Comparison of ENCODE assay signal across 8 mouse cellular contexts in the genomic region with DNA sequence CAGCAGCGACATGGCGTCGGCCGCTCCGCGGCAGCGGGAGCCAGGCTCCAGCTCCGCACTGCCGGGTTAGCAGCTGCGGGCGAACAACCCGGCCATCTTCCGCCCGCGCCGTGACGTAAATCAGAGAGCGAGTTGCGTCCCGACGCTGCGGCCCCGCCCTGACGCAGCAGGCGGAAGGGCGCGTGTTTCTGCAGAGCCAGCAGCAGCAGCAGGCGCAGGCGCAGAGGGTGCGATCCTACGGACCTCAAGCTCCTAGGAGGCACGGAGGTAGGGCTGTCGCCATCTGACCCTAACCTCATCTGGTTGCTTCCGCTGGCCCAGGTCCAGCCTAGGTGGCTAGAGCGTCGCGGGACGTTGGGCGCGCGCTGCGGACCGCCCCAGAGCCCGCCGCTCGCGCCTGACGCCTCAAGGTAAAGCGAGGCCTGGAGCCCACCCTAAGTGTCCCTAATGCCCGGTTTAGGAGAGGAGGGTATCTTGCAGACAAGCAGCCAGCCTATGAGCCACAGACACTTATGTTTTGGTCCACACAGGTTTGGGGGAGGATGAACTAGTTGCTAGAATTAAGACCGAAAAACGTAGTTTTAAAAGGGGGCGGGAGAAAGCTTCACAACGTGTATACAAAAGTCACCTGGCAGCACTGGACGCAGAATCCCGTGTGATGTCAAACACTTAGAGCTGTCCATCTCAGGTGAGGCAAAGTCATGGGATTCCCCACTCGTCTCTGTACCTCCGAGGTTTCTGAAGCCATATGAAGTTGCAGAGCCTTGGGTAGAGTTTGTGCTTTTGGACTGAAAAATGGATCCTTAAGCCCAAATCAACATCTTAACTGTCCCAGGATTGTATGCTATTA. TPM values are rescaled to one million over a fixed set of nuclear protein-coding genes. Genes with fewer than 3 reads are reported as not detected.
DNase-seq lines count a peak whose midpoint lies in the region; ATAC-seq lines count a peak whose summit lies in the region.

Gak (minus strand) TSS at position 122 of the 850 bp plus-strand sequence.
Tmem175 (plus strand) TSS at position 137 of the 850 bp plus-strand sequence.

- no peaks in the 10 kb centered on the region for H3K27me3 ChIP-seq in heart, embryonic 13.5 days (replicated peaks)
- no peaks in the 10 kb centered on the region for H3K27me3 ChIP-seq in liver, embryonic 12.5 days (replicated peaks)
- no peaks in the 10 kb centered on the region for H3K27me3 ChIP-seq in stomach, embryonic 15.5 days (replicated peaks)

- peaks cover 10% of the 10 kb centered on the region; the same call in 1 of the 2 replicates for H3K4me1 ChIP-seq in brown adipose tissue, adult 24 weeks (ENCODE audit: control insufficient read depth, insufficient read depth, insufficient read length, low read length)
- peaks cover 35% of the 10 kb centered on the region for H3K4me1 ChIP-seq in heart, embryonic 13.5 days
- peaks cover 51% of the 10 kb centered on the region for H3K4me1 ChIP-seq in liver, embryonic 12.5 days
- 0 out of 2 replicates have a peak, but pooled peaks cover 3% of the 10 kb centered on the region for H3K4me1 ChIP-seq in stomach, embryonic 15.5 days

- H3K27ac ChIP-seq in brown adipose tissue, adult 24 weeks (replicated peaks; ENCODE audit: low read depth, low read length) = peak within 1 kb of the TSS; percentile 84
- peak within 1 kb of the TSS; percentile 89 for H3K27ac ChIP-seq in heart, embryonic 13.5 days (replicated peaks)
- peak within 1 kb of the TSS; percentile 85 for H3K27ac ChIP-seq in liver, embryonic 12.5 days
- peak within 1 kb of the TSS; percentile 87 for H3K27ac ChIP-seq in stomach, embryonic 15.5 days

- H3K36me3 ChIP-seq in heart, embryonic 13.5 days = no peaks in the 10 kb centered on the region
- H3K36me3 ChIP-seq in liver, embryonic 12.5 days = peaks cover 7% of the 10 kb centered on the region; the same call in 1 of the 2 replicates
- no peaks in the 10 kb centered on the region for H3K36me3 ChIP-seq in stomach, embryonic 15.5 days

- under 1% methylated on average over 56 of the region's 58 CpGs for WGBS in heart, embryonic 13.5 days
- WGBS in liver, embryonic 12.5 days (ENCODE audit: insufficient replicate concordance) = under 1% methylated on average over 58 of the region's 58 CpGs
- under 1% methylated on average over 58 of the region's 58 CpGs for WGBS in stomach, embryonic 15.5 days

- no peaks in the 10 kb centered on the region for H3K9me3 ChIP-seq in heart, embryonic 13.5 days
- no peaks in the 10 kb centered on the region for H3K9me3 ChIP-seq in liver, embryonic 12.5 days (replicated peaks)
- no peaks in the 10 kb centered on the region for H3K9me3 ChIP-seq in stomach, embryonic 15.5 days

- H3K4me2 ChIP-seq in heart, embryonic 13.5 days = peak within 1 kb of the TSS; percentile 78
- H3K4me2 ChIP-seq in liver, embryonic 12.5 days = peak within 1 kb of the TSS; percentile 89
- H3K4me2 ChIP-seq in stomach, embryonic 15.5 days = peak within 1 kb of the TSS; percentile 78

- peak; percentile 91 for ATAC-seq in heart, embryonic 13.5 days (ENCODE audit: extremely low read depth, insufficient number of reproducible peaks, low FRiP score, low TSS enrichment)
- peak; percentile 94 for ATAC-seq in liver, embryonic 12.5 days
- ATAC-seq in stomach, embryonic 15.5 days (ENCODE audit: insufficient read depth, low FRiP score, low read depth) = peak; percentile 96

- DNase-seq in CD4-positive, CD25-positive, alpha-beta regulatory T cell, adult 2 months (ENCODE audit: low read depth, low spot score) = peak; percentile 98
- peak; percentile 45 for DNase-seq in fat pad, adult 2 months (ENCODE audit: extremely low read depth, low read depth, low spot score)
- DNase-seq in kidney, postnatal 10 days = peak; percentile 96
- peak; percentile 89 to 91 for DNase-seq in natural killer cell, adult 2 months (ENCODE audit: low spot score in 2 of 2)

- peak within 1 kb of the TSS; percentile 97 for H3K9ac ChIP-seq in heart, embryonic 13.5 days
- peak within 1 kb of the TSS; percentile 84 for H3K9ac ChIP-seq in liver, embryonic 12.5 days
- H3K9ac ChIP-seq in stomach, embryonic 15.5 days = peak within 1 kb of the TSS; percentile 97

- peak within 1 kb of the TSS; percentile 90 for H3K4me3 ChIP-seq in brown adipose tissue, adult 24 weeks (ENCODE audit: insufficient read depth, low read depth, low read length)
- peak within 1 kb of the TSS; percentile 94 for H3K4me3 ChIP-seq in heart, embryonic 13.5 days
- H3K4me3 ChIP-seq in liver, embryonic 12.5 days = peak within 1 kb of the TSS; percentile 76
- H3K4me3 ChIP-seq in stomach, embryonic 15.5 days (replicated peaks) = peak within 1 kb of the TSS; percentile 96

RNA-seq across cellular contexts. Expression of gene Gak, which starts in this region (rescaled TPM):
- polyA plus RNA-seq in brown adipose tissue, adult 24 weeks (2012; ENCODE audit: insufficient read depth, insufficient read length, missing spikeins) = 30.4 and 32.8 TPM in 2 replicates
- 28.9 and 31.5 TPM in 2 replicates for polyA plus RNA-seq in heart, embryonic 13.5 days (2015; fragmentation: Nextera tagmentation; extraction: Ambion mirVana)
- polyA plus RNA-seq in liver, embryonic 12.5 days (2016; fragmentation: Nextera tagmentation; extraction: Ambion mirVana) = 42.1 and 42.8 TPM in 2 replicates
- polyA plus RNA-seq in stomach, embryonic 15.5 days (2015; fragmentation: Nextera tagmentation; extraction: Ambion mirVana) = 48.8 and 59.5 TPM in 2 replicates

RNA-seq across cellular contexts. Expression of gene Tmem175, which starts in this region (rescaled TPM):
- polyA plus RNA-seq in brown adipose tissue, adult 24 weeks (2012; ENCODE audit: insufficient read depth, insufficient read length, missing spikeins) = 12.0 and 12.1 TPM in 2 replicates
- polyA plus RNA-seq in heart, embryonic 13.5 days (2015; fragmentation: Nextera tagmentation; extraction: Ambion mirVana) = 17.0 and 17.9 TPM in 2 replicates
- 16.1 and 17.8 TPM in 2 replicates for polyA plus RNA-seq in liver, embryonic 12.5 days (2016; fragmentation: Nextera tagmentation; extraction: Ambion mirVana)
- polyA plus RNA-seq in stomach, embryonic 15.5 days (2015; fragmentation: Nextera tagmentation; extraction: Ambion mirVana) = 23.9 and 26.5 TPM in 2 replicates

Comparison
In these comparisons a context has a peak if more than half of its experiments do, and no peak if none do; other contexts are left out.
1. Peak in every context shown above with its lines: DNase-seq, ATAC-seq, H3K4me3 ChIP-seq and H3K27ac ChIP-seq.
2. DNase-seq: peak in every context shown above with its lines; median percentile 98 in CD4-positive, CD25-positive, alpha-beta regulatory T cell, adult 2 months; 96 in kidney, postnatal 10 days; 90 in natural killer cell, adult 2 months; 45 in fat pad, adult 2 months.